Mouse (Mus musculus) erythroblast, embryonic 14.5 days (primary cell): Measurements from ENCODE around the gene Nepro.

ENCODE experiments used
- GATA1 ChIP-seq: IDR thresholded peaks from 2 replicates; pipeline ENCODE4 v1.6.1; 2012; ENCODE audit warnings: low read length, inconsistent platforms, mixed read lengths
- TAL1 ChIP-seq: IDR thresholded peaks from 3 replicates; pipeline ENCODE4 v1.6.1; 2012; ENCODE audit warnings: low read length, inconsistent platforms, mixed read lengths

DNA sequence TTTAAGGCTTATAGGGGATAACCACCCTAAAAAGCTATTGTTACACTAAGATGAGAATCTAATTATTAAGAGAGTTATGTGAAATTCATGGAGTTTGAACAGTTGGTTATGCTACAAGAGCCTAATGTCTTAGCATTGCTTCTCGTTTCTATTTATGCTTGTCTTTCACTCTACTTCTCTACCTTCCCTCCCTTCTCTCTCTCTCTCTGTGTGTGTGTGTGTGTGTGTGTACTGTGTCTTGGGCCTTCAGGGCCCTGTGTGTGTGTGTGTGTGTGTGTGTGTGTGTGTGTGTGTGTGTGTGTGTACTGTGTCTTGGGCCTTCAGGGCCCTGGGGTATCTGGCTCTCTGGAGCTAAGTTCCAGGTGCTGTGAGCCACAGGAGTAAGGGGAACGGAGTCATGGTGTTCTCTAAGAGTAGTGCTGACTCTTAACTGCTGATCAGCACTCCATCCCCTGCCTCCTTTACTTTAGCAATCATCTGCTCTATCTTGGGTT, 6.9 kb upstream of the Nepro start:
- no peak for TF ChIP-seq GATA1
- no peak for TF ChIP-seq TAL1
